Mouse (Mus musculus): Measurements from ENCODE around the gene Ssxb1.
"Not testable (repeated sequence)": the region's sequence is repeated elsewhere in the genome, so short reads cannot be mapped to it uniquely, and the experiment has no call there.

Ssxb1 gene

DNA sequence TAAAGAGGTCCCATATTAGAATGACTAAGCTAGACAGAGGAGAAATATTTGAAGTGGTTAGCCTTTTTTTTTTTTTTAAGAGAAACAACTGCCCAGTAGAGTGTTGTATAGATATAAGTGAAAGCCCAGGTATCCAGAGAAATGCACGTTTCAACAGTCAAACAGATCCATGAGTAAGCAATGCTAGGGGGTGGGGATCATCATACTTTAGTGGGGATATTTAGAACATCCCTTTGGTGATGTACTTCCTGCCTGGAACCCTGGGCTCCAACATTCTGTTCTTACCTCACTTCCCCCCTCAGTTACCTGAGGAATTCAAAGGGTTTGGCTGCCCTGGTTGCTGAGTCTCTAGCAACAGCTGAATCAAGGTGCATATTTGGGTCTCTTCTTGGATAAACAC, at the start of gene Ssxb1:
TSS of gene Ssxb1 (plus strand) at position 301 of the 400 bp plus-strand sequence.
- DNase-seq, result not testable (repeated sequence)

DNA sequence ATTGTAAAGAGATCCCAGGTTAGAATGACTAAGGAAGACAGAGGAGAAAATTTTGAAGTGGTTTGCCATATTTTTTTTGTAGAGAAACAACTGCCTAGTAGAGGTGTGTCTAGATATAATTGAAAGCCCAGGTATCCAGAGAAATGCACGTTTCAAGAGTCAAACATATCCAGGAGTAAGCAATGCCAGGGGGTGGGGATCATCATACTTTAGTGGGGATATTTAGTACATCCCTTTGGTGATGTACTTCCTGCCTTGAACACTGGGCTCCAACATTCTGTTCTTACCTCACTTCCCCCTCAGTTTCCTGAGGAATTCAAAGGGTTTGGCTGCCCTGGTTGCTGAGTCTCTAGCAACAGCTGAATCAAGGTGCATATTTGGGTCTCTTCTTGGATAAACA, 46.4 kb upstream of the Ssxb1 start, which contains the start of gene Ssxb9:
TSS of gene Ssxb9 (plus strand) at position 301 of the 400 bp plus-strand sequence.
- DNase-seq, result not testable (repeated sequence)

DNA sequence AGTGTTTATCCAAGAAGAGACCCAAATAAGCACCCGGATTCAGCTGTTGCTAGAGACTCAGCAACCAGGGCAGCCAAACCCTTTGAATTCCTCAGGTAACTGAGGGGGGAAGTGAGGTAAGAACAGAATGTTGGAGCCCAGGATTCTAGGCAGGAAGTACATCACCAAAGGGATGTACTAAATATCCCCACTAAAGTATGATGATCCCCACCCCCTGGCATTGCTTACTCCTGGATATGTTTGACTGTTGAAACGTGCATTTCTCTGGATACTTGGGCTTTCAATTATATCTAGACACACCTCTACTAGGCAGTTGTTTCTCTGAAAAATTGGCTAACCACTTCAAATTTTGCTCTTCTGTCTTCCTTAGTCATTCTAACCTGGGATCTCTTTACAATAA, 48.5 kb downstream of the Ssxb1 start, which contains the start of gene Ssxb2:
TSS of gene Ssxb2 (minus strand) at position 101 of the 400 bp plus-strand sequence.
- DNase-seq, result not testable (repeated sequence)

Measured in right cerebral cortex, postnatal 4 days (tissue).